Mouse (Mus musculus) stomach, embryonic 16.5 days (tissue): Measurements from ENCODE around the gene Napa. TPM values are rescaled to one million over a fixed set of nuclear protein-coding genes. Genes with fewer than 3 reads are reported as not detected.
A peak's percentile ranks its signal among the peaks of the same experiment; 100 is the strongest.

ENCODE experiments used
- ATAC-seq: fragments of 200-750 bp; cut with Nextera tagmentation; 2 replicates; pipeline ENCODE4 v1.8.0; 2017; ENCODE audit warnings: moderate number of reproducible peaks, moderate TSS enrichment; ENCODE audit not compliant: insufficient read depth, low FRiP score
- H3K27ac ChIP-seq: fragments of 300-500 bp; sonication (generic); 2 replicates; pipeline ENCODE4 v1.5.1; 2014; ENCODE audit warnings: low read length
- H3K27me3 ChIP-seq: fragments of 300-500 bp; sonication (generic); 2 replicates; pipeline ENCODE4 v1.6.1; 2014; ENCODE audit warnings: low read length, control low read depth, mixed read lengths; ENCODE audit not compliant: control insufficient read depth, insufficient read depth
- H3K36me3 ChIP-seq: fragments of 300-500 bp; sonication (generic); 2 replicates; pipeline ENCODE4 v1.6.1; 2014; ENCODE audit warnings: low read length; ENCODE audit not compliant: control insufficient read depth, insufficient read depth
- H3K4me1 ChIP-seq: fragments of 300-500 bp; sonication (generic); 2 replicates; pipeline ENCODE4 v1.6.1; 2014; ENCODE audit warnings: low read length, control low read depth, mixed read lengths; ENCODE audit not compliant: control insufficient read depth, insufficient read depth
- H3K4me2 ChIP-seq: fragments of 300-500 bp; sonication (generic); 2 replicates; pipeline ENCODE4 v1.6.1; 2014; ENCODE audit warnings: low read depth, low read length, mixed read lengths
- H3K4me3 ChIP-seq: fragments of 300-500 bp; sonication (generic); replicated peaks from 2 replicates; pipeline ENCODE4 v1.5.1; 2014; ENCODE audit warnings: mild to moderate bottlenecking, low read length
- H3K9ac ChIP-seq: fragments of 300-500 bp; sonication (generic); 2 replicates; pipeline ENCODE4 v1.6.1; 2014; ENCODE audit warnings: low read length
- H3K9me3 ChIP-seq: fragments of 300-500 bp; sonication (generic); replicated peaks from 2 replicates; pipeline ENCODE4 v1.6.1; 2016; ENCODE audit warnings: low read length, control low read depth; ENCODE audit not compliant: control insufficient read depth
- WGBS: fragments of 180-500 bp; shearing (Covaris S2); extraction: QIAGEN DNeasy Blood & Tissue Kit; methylation state at CpG from one replicate; pipeline ENCODE4 v1.1.7; 2014; 5-methylcytosine and 5-hydroxymethylcytosine counted together
- polyA plus RNA-seq: library from polyadenylated mRNA; unstranded; fragments of >200 nt; fragmentation: Nextera tagmentation; extraction: Ambion mirVana; gene quantifications from 2 replicates; pipeline ENCODE4 v1.2.1, GENCODE M21; 2015

Gene Napa
- polyA plus RNA-seq, 1 experiment from 2014 or later: 206 TPM

DNA sequence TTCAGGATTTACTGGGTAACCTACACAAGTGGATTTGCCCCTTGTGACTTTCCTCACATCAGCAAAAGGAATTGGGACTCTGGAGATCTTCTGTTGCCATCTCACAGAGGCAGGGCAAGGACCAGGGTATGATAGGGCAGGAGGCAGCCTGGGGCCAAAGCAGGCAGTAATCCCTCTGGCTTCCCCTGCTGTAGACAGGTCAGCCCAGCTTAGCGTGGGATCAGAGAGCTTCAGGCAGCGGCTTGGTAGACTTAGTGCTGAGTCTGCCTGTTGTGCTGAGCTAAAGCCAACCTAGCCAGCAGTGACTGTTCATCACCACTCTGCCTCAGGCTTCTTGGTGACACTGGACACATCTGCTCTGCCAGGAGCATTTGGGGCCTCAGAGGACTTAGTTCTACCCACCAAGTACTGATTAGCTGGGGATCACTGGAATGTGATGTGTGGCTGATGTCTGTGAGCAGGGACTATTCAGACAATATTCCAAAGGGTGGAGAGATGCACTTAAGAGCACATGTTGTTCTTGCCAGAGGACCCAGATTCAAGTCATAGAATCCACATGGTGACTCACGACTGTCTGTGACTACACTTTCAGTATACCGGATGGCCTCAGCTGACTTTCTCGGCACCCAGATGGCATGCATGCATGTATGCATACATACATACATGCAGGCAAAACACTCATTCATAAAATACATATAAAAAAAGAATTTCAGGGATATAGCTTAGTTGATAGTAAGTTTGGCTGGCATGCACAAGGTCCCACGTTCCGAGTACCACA is 6.5 kb downstream of the Napa start:
- H3K27me3 ChIP-seq: no peaks in the 10 kb centered on the region
- H3K9ac ChIP-seq: no peak overlapping the region
- no peaks in the 10 kb centered on the region for H3K9me3 ChIP-seq
- H3K36me3 ChIP-seq: peaks cover 13% of the 10 kb centered on the region; the same call in 1 of the 2 replicates
- no peak overlapping the region for H3K27ac ChIP-seq
- ATAC-seq: no peak
- no peak overlapping the region for H3K4me2 ChIP-seq
- H3K4me1 ChIP-seq: peaks cover 1% of the 10 kb centered on the region; the same call in 1 of the 2 replicates
- WGBS: 91% methylated on average over 7 of the region's 7 CpGs
- H3K4me3 ChIP-seq: no peak overlapping the region

DNA sequence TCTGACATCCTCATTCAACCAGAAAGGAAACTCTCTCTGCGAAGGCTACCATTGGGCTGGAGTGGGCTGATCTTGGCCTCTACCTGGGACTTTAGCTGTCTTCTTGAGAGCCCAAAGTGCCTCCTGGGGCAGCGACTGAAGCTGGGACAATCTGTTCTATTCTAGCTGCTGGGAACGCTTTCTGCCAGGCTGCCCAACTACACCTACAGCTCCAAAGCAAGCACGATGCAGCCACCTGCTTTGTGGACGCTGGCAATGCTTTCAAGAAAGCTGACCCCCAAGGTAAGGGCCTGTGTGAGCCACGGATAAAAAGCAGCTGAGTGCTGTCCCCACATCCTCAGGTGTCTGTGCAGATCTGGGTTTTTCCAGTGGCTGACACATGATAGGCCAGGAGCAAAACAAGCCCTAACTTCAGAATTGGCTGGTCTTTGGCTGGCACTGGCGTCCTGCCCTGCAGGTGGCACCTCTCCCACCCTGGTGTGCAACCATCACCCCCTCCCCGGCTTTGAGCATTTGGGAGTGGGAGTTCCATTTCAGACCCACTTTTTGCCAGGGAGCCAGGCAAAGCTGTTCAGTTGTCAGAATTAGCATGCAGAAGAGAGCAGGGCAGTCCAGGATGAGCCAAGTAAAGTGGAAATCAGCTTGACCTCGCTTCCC is 10.8 kb downstream of the Napa start:
- Histone ChIP-seq H3K4me1 (no peaks in the 10 kb centered on the region), H3K27ac (no peak overlapping the region), H3K36me3 (peaks cover 23% of the 10 kb centered on the region; the same call in 1 of the 2 replicates), H3K9me3 (no peaks in the 10 kb centered on the region), H3K4me2 (no peak overlapping the region), H3K4me3 (no peak overlapping the region), H3K9ac (no peak overlapping the region), H3K27me3 (no peaks in the 10 kb centered on the region)
- ATAC-seq: no peak
- WGBS: 87% methylated on average over 9 of the region's 9 CpGs

DNA sequence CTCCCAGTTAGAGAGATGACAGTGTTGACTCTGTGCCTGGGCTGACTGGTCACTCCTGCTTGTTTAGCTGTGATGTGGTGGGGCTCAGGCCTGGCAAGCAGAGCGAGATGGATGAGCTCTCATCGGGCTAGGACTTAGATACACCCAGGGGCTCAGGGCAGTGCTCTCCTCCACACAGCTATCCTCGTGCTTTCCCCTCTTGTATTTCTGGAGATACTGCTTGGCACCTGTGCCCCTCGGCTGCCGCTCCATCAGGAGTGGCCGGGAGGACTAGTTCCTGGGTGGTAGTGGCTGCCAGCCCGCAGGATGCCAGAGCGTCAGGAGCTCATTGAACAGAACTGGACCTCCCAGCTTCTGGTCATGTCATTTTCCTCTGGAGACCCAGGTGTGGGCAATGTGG is 11.9 kb downstream of the Napa start:
- Histone ChIP-seq H3K4me3 (no peak overlapping the region), H3K27ac (no peak overlapping the region), H3K4me2 (no peak overlapping the region), H3K9me3 (no peaks in the 10 kb centered on the region), H3K9ac (no peak overlapping the region), H3K36me3 (peaks cover 33% of the 10 kb centered on the region; the same call in 1 of the 2 replicates), H3K4me1 (no peaks in the 10 kb centered on the region), H3K27me3 (no peaks in the 10 kb centered on the region)
- ATAC-seq: no peak
- WGBS: 89% methylated on average over 8 of the region's 8 CpGs

DNA sequence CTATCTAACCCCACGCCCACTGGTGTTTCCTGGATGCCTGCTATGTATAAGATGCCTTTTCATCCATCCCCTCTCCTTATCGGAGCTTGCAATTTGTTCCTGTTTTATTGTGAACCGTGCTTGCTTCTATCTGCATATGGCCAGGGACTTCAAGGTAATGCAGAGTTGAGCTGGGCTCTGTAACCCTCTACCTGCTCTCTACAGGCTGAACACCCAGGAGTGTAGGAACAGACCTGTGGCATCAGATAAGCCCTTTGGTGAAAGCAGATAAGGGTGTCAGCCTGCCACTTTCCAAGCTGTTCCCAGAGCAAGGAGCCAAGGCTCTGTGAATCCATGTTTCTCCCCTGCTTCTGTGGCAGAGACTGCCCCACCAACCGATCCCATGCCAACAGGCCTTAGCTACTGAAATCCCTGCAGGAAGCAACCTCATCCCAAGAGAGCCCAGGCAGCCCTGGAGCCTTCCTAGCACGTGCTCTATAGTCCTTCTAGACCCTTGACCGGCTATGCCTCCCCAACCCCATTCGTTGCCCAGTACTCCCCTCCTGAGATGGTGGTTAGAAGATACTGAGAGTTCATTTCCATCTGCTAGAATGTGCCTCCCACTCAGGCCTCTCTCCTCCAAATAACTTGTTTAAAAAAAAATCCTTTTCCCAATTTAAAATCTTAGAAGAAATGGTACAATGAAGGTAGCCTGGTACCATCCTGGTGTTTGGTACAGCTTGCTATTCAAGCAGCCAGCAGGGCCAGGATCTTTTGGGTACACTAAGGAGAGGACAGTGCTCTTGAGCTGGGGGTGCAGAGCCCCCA is 13.2 kb downstream of the Napa start:
- ATAC-seq: no peak
- no peak overlapping the region for H3K4me3 ChIP-seq
- 89% methylated on average over 7 of the region's 7 CpGs for whole genome bisulfite sequencing
- no peaks in the 10 kb centered on the region for H3K4me1 ChIP-seq
- no peak overlapping the region for H3K9ac ChIP-seq
- H3K27me3 ChIP-seq: no peaks in the 10 kb centered on the region
- no peak overlapping the region for H3K4me2 ChIP-seq
- no peak overlapping the region for H3K27ac ChIP-seq
- peaks cover 38% of the 10 kb centered on the region; the same call in 1 of the 2 replicates for H3K36me3 ChIP-seq
- no peaks in the 10 kb centered on the region for H3K9me3 ChIP-seq

DNA sequence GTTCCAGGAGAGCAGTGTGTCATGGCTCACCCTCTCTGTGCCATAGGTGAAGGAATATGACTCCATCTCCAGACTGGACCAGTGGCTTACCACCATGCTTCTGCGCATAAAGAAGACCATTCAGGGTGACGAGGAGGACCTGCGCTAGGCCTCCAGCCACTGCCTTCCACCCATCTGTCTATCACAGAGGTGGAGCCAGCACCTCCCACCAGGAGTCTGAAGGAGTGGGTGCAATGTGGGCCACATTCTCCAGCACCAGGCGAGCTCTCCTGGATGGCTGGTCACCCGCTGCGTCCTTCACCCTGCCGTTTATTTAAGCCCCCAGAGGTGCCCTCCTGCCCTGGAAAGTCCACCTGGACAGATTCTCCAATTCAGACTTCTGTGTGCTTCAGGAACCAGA is 18.2 kb downstream of the Napa start:
- Histone ChIP-seq H3K4me2 (no peak overlapping the region), H3K36me3 (peaks cover 24% of the 10 kb centered on the region; the same call in 1 of the 2 replicates), H3K27ac (no peak overlapping the region), H3K27me3 (no peaks in the 10 kb centered on the region), H3K9ac (no peak overlapping the region), H3K4me3 (no peak overlapping the region), H3K9me3 (no peaks in the 10 kb centered on the region), H3K4me1 (no peaks in the 10 kb centered on the region; the same call in 1 of the 2 replicates)
- WGBS: 89% methylated on average over 7 of the region's 7 CpGs
- ATAC-seq: no peak

DNA sequence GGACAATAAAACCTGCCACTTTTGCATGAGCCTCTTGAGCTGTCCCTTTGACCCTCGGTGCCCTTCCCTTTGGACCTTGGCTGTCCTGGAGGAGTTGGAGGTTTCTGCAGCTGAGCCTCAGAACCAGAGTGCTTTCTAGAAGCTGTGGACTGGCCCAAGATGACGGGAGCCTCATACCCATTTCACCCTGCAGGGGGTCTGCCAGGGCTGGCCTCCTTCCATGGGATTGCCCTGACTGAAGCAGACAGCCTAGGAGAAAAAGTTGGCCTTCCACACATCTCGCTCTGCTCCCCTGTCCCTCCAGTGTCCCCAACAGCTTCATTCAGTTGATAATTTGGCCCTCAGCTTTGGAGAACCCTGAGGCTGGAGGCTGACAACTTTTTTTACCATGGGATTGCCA is 18.8 kb downstream of the Napa start:
- WGBS: 89% methylated on average over 3 of the region's 3 CpGs
- no peak for ATAC-seq
- Histone ChIP-seq H3K9me3 (no peaks in the 10 kb centered on the region), H3K4me1 (no peaks in the 10 kb centered on the region; the same call in 1 of the 2 replicates), H3K4me2 (no peak overlapping the region), H3K4me3 (no peak overlapping the region), H3K27me3 (no peaks in the 10 kb centered on the region), H3K36me3 (peaks cover 21% of the 10 kb centered on the region; the same call in 1 of the 2 replicates), H3K9ac (no peak overlapping the region), H3K27ac (no peak overlapping the region)

DNA sequence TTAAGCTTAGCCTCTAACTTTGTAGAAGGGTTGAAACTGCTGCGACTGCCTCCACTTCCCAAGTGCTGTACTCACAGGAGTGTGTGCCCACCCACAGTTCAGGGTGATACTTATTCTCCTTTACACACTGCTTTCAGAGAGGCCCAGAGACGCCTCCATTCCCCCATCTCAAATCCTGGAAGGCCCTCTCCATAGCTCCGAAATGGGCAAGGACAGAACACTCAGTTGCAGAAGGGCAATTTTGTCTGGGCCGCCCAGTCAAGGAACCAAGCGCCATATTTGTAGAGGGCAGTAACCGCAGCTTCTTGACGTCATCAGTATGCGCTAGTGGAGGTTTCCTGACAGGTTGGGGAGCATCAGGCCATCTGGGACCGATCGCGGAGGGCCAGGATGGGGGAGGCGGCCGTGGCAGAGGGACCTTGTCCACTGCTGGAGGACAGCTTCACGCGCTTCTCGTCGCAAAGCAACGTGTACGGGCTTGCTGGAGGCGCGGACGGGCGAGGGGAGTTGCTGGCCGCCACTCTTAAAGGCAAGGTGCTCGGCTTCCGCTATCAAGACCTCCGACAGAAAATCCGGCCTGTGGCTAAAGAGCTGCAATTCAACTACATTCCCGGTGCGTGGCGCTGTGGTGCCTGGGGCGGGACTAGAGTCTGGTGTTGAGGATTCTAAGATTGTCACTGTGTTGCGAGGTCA is 21.5 kb downstream of the Napa start, which contains the start of gene Kptn:
Kptn (plus strand) TSS at position 327 of the 693 bp plus-strand sequence.
- WGBS: under 1% methylated on average over 33 of the region's 33 CpGs
- no peaks in the 10 kb centered on the region for H3K9me3 ChIP-seq
- H3K4me1 ChIP-seq: no peaks in the 10 kb centered on the region; the same call in 1 of the 2 replicates
- H3K36me3 ChIP-seq: peaks cover 13% of the 10 kb centered on the region; the same call in 1 of the 2 replicates
- no peaks in the 10 kb centered on the region for H3K27me3 ChIP-seq
- H3K4me3 ChIP-seq: peak within 1 kb of the TSS; percentile 77
- peak within 1 kb of the TSS; percentile 66 for H3K4me2 ChIP-seq
- peak within 1 kb of the TSS; percentile 87 for H3K9ac ChIP-seq
- H3K27ac ChIP-seq: peak within 1 kb of the TSS; percentile 77
- peak; percentile 84 for ATAC-seq

DNA sequence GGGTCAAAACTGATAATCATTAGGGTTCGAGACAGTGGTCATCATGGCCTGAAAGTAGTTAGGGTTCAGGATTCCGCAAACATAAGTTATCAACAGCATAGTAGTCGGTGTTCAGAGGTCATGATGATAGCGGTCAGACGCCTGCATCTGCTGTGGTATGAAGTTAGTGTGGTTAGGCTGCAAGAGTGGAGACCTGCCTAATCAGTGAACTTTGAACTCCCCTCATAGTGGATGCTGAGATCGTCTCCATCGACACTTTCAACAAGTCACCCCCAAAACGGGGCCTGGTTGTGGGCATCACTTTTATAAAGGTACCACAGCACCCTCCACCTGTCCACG is 22.0 kb downstream of the Napa start:
- Histone ChIP-seq H3K36me3 (peaks cover 7% of the 10 kb centered on the region; the same call in 1 of the 2 replicates), H3K9me3 (no peaks in the 10 kb centered on the region), H3K4me2 (peak overlapping the region; percentile 66), H3K9ac (peak overlapping the region; percentile 87), H3K4me1 (no peaks in the 10 kb centered on the region; the same call in 1 of the 2 replicates), H3K4me3 (peak overlapping the region; percentile 77), H3K27ac (no peak overlapping the region), H3K27me3 (no peaks in the 10 kb centered on the region)
- 41% methylated on average over 9 of the region's 9 CpGs for whole genome bisulfite sequencing
- no peak; the same call in 1 of the 2 replicates for ATAC-seq
